Mouse (Mus musculus) spleen, adult 2 months (tissue): ENCODE results near the gene Sfn. TPM values are rescaled to one million over a fixed set of nuclear protein-coding genes. Genes with fewer than 3 reads are reported as not detected.

Source experiments
- DNase-seq, 2 experiments: peaks; one replicate each; pipeline versions ENCODE4 v3.0.0 to v3.0.0-alpha.2; 2012 to 2021; ENCODE audit warnings: low spot score in 2 of 2, low read depth in 1 of 2
- H3K27ac ChIP-seq: fragments of 200-500 bp; 2 replicates; pipeline ENCODE4 v1.5.1; 2012; ENCODE audit warnings: low read length, inconsistent platforms; ENCODE audit not compliant: insufficient read depth
- H3K27me3 ChIP-seq: fragments of 200-500 bp; 2 replicates; pipeline ENCODE4 v1.6.1; 2012; ENCODE audit warnings: mild to moderate bottlenecking, moderate library complexity, low read length, inconsistent platforms; ENCODE audit not compliant: control insufficient read depth, insufficient read depth
- H3K36me3 ChIP-seq: fragments of 200-500 bp; 2 replicates; pipeline ENCODE4 v1.6.1; 2012; ENCODE audit warnings: mild to moderate bottlenecking, low read length, inconsistent platforms; ENCODE audit not compliant: control insufficient read depth, insufficient read depth
- H3K4me1 ChIP-seq: fragments of 200-500 bp; 2 replicates; pipeline ENCODE4 v1.6.1; 2011; ENCODE audit warnings: inconsistent platforms; ENCODE audit not compliant: control insufficient read depth, insufficient read depth, insufficient read length
- H3K4me3 ChIP-seq: fragments of 200-500 bp; 2 replicates; pipeline ENCODE4 v1.5.1; 2011; ENCODE audit warnings: mild to moderate bottlenecking, inconsistent platforms; ENCODE audit not compliant: insufficient read depth, insufficient read length; ENCODE audit errors: extremely low read depth
- CTCF ChIP-seq: fragments of 200-500 bp; IDR thresholded peaks from 2 replicates; pipeline ENCODE4 v1.5.1; 2011; ENCODE audit warnings: mild to moderate bottlenecking, inconsistent platforms; ENCODE audit not compliant: insufficient read depth, insufficient read length, insufficient replicate concordance; ENCODE audit errors: extremely low read depth
- POLR2A ChIP-seq: fragments of 200-500 bp; IDR thresholded peaks from 2 replicates; pipeline ENCODE4 v1.6.1; 2011; ENCODE audit warnings: low read depth, low read length, inconsistent platforms
- WGBS: fragments of 180-500 bp; shearing (Covaris S2); methylation state at CpG from one replicate; pipeline ENCODE4 v1.1.7; 2018; 5-methylcytosine and 5-hydroxymethylcytosine counted together
- polyA plus RNA-seq: library from polyadenylated mRNA; depleted of rRNA; stranded (reverse); fragments of >200 nt; gene quantifications from 2 replicates; pipeline ENCODE4 v1.2.3, GENCODE M21; 2012

The Sfn gene
- polyA plus RNA-seq, 1 experiment = 15.5 TPM

GRCm38 (mm10) chr4:133612416-133612815 lies 10.4 kb upstream of the Sfn start:
- 98% methylated on average over 7 of the region's 7 CpGs for WGBS
- H3K27me3 ChIP-seq = no peaks in the 10 kb centered on the region
- H3K4me1 ChIP-seq = peaks cover 18% of the 10 kb centered on the region; the same call in 1 of the 2 replicates
- no peak overlapping the region for H3K4me3 ChIP-seq
- TF ChIP-seq CTCF = no peak
- no peak for TF ChIP-seq POLR2A
- DNase-seq = no peak
- H3K36me3 ChIP-seq = peaks cover 36% of the 10 kb centered on the region
- H3K27ac ChIP-seq = no peak overlapping the region

- WGBS = 99% methylated on average over 5 of the region's 5 CpGs
- Histone ChIP-seq H3K36me3 (peaks cover 41% of the 10 kb centered on the region), H3K4me1 (peaks cover 18% of the 10 kb centered on the region; the same call in 1 of the 2 replicates), H3K27ac (no peak overlapping the region), H3K27me3 (no peaks in the 10 kb centered on the region), H3K4me3 (no peak overlapping the region)
- TF ChIP-seq CTCF (no peak), POLR2A (no peak)
- no peak for DNase-seq
These were observed 9.8 kb upstream of the Sfn start for GRCm38 (mm10) chr4:133611815-133612214.

- Histone ChIP-seq H3K27ac (no peak overlapping the region), H3K27me3 (no peaks in the 10 kb centered on the region), H3K4me1 (peaks cover 15% of the 10 kb centered on the region; the same call in 1 of the 2 replicates), H3K36me3 (peaks cover 55% of the 10 kb centered on the region), H3K4me3 (no peak overlapping the region)
- TF ChIP-seq POLR2A (no peak), CTCF (peak; percentile 97)
- 15% methylated on average over 6 of the region's 6 CpGs for WGBS
- DNase-seq = peak in 1 of 2 experiments; percentile 85
These were observed 7.8 kb upstream of the Sfn start for GRCm38 (mm10) chr4:133609719-133610118.

- Histone ChIP-seq H3K27me3 (no peaks in the 10 kb centered on the region), H3K27ac (no peak overlapping the region), H3K4me3 (no peak overlapping the region), H3K36me3 (peaks cover 44% of the 10 kb centered on the region), H3K4me1 (peaks cover 13% of the 10 kb centered on the region; the same call in 1 of the 2 replicates)
- TF ChIP-seq CTCF = no peak
- TF ChIP-seq POLR2A = no peak
- WGBS = 85% methylated on average over 10 of the region's 10 CpGs
- DNase-seq = no peak
These were observed 5.3 kb upstream of the Sfn start for GRCm38 (mm10) chr4:133607284-133607683.

- no peak for TF ChIP-seq CTCF
- no peak for TF ChIP-seq POLR2A
- no peaks in the 10 kb centered on the region for H3K27me3 ChIP-seq
- peaks cover 39% of the 10 kb centered on the region for H3K36me3 ChIP-seq
- WGBS = 91% methylated on average over 9 of the region's 9 CpGs
- no peak for DNase-seq
- no peak overlapping the region for H3K27ac ChIP-seq
- H3K4me3 ChIP-seq = no peak overlapping the region
- peaks cover 8% of the 10 kb centered on the region; the same call in 1 of the 2 replicates for H3K4me1 ChIP-seq
These were observed 3.4 kb upstream of the Sfn start for GRCm38 (mm10) chr4:133605330-133605729.

- no peaks in the 10 kb centered on the region for H3K27me3 ChIP-seq
- H3K27ac ChIP-seq = no peak overlapping the region
- TF ChIP-seq CTCF = no peak
- no peak for TF ChIP-seq POLR2A
- H3K4me1 ChIP-seq = peaks cover 4% of the 10 kb centered on the region; the same call in 1 of the 2 replicates
- H3K36me3 ChIP-seq = peaks cover 39% of the 10 kb centered on the region
- 92% methylated on average over 6 of the region's 6 CpGs for WGBS
- no peak overlapping the region for H3K4me3 ChIP-seq
- DNase-seq = no peak
These were observed 2.9 kb upstream of the Sfn start for GRCm38 (mm10) chr4:133604856-133605255.

- 77% methylated on average over 7 of the region's 7 CpGs for WGBS
- Histone ChIP-seq H3K4me3 (no peak overlapping the region), H3K27me3 (no peaks in the 10 kb centered on the region), H3K36me3 (peaks cover 39% of the 10 kb centered on the region), H3K27ac (no peak overlapping the region), H3K4me1 (peaks cover 4% of the 10 kb centered on the region; the same call in 1 of the 2 replicates)
- DNase-seq = no peak
- TF ChIP-seq CTCF = no peak
- TF ChIP-seq POLR2A = no peak
These were observed 2.2 kb upstream of the Sfn start for GRCm38 (mm10) chr4:133604175-133604574.

GRCm38 (mm10) chr4:133603056-133603455 lies 1.1 kb upstream of the Sfn start:
- Histone ChIP-seq H3K4me1 (peaks cover 11% of the 10 kb centered on the region; the same call in 1 of the 2 replicates), H3K27me3 (no peaks in the 10 kb centered on the region), H3K4me3 (no peak overlapping the region), H3K27ac (no peak overlapping the region), H3K36me3 (peaks cover 33% of the 10 kb centered on the region)
- TF ChIP-seq POLR2A = no peak
- no peak for TF ChIP-seq CTCF
- 92% methylated on average over 5 of the region's 5 CpGs for WGBS
- no peak for DNase-seq
